In genomic region chr7:105640894-105641255, GRCm38 (mm10) we compare ENCODE assay signal across 8 mouse cellular contexts. TPM values are rescaled to one million over a fixed set of nuclear protein-coding genes. Genes with fewer than 3 reads are reported as not detected.
DNase-seq lines count a peak whose midpoint lies in the region; ATAC-seq and TF ChIP-seq lines count a peak whose summit lies in the region.

No protein-coding gene starts in this region.

- H3K9me3 ChIP-seq in lung, embryonic 15.5 days: no peaks in the 10 kb centered on the region
- H3K9me3 ChIP-seq in heart, postnatal 0 days (replicated peaks; ENCODE audit: control insufficient read depth, low read length): no peaks in the 10 kb centered on the region
- H3K9me3 ChIP-seq in limb, embryonic 15.5 days: no peaks in the 10 kb centered on the region
- H3K9me3 ChIP-seq in neural tube, embryonic 13.5 days: no peaks in the 10 kb centered on the region

- TF ChIP-seq EP300 in heart, postnatal 0 days (IDR thresholded peaks at IDR 0.05; ENCODE audit: low read depth): no peak

- peak overlapping the region; percentile 74 for H3K9ac ChIP-seq in lung, embryonic 15.5 days
- peak overlapping the region; percentile 85 for H3K9ac ChIP-seq in heart, postnatal 0 days (replicated peaks; ENCODE audit: low read depth, low read length)
- peak overlapping the region; percentile 68 for H3K9ac ChIP-seq in limb, embryonic 15.5 days
- peak overlapping the region; percentile 91 for H3K9ac ChIP-seq in neural tube, embryonic 13.5 days

- DNase-seq in lung, postnatal 25 days (ENCODE audit: low spot score): no peak
- DNase-seq in heart, postnatal 0 days (ENCODE audit: low spot score): no peak
- no peak for DNase-seq in B cell, adult 2 months
- DNase-seq in urinary bladder, postnatal 36 days (ENCODE audit: low spot score in 2 of 2): no peak

- H3K4me2 ChIP-seq in lung, embryonic 15.5 days: peak overlapping the region; percentile 90
- peak overlapping the region; percentile 92 for H3K4me2 ChIP-seq in heart, postnatal 0 days (ENCODE audit: low read depth, low read length)
- peak overlapping the region; percentile 81 for H3K4me2 ChIP-seq in limb, embryonic 15.5 days
- peak overlapping the region; percentile 88 for H3K4me2 ChIP-seq in neural tube, embryonic 13.5 days

- TF ChIP-seq CTCF in heart, postnatal 0 days (IDR thresholded peaks at IDR 0.05; ENCODE audit: low read depth): no peak

- H3K4me1 ChIP-seq in lung, embryonic 15.5 days: peaks cover 28% of the 10 kb centered on the region
- peaks cover 22% of the 10 kb centered on the region for H3K4me1 ChIP-seq in heart, postnatal 0 days (ENCODE audit: control insufficient read depth, insufficient read depth)
- H3K4me1 ChIP-seq in limb, embryonic 15.5 days: peaks cover 26% of the 10 kb centered on the region
- H3K4me1 ChIP-seq in neural tube, embryonic 13.5 days (replicated peaks): peaks cover 36% of the 10 kb centered on the region

- H3K27ac ChIP-seq in lung, embryonic 15.5 days: peak overlapping the region; percentile 90
- H3K27ac ChIP-seq in heart, postnatal 0 days (ENCODE audit: low read depth): peak overlapping the region; percentile 94
- H3K27ac ChIP-seq in limb, embryonic 15.5 days: peak overlapping the region; percentile 91
- peak overlapping the region; percentile 88 for H3K27ac ChIP-seq in neural tube, embryonic 13.5 days (replicated peaks)

- peak overlapping the region; percentile 64 for H3K4me3 ChIP-seq in lung, embryonic 15.5 days
- peak overlapping the region; percentile 84 for H3K4me3 ChIP-seq in heart, postnatal 0 days (ENCODE audit: low read depth, low read length)
- H3K4me3 ChIP-seq in limb, embryonic 15.5 days: peak overlapping the region; percentile 76
- H3K4me3 ChIP-seq in neural tube, embryonic 13.5 days: peak overlapping the region; percentile 71

- peak; percentile 31; the same call in 1 of the 2 replicates for ATAC-seq in lung, embryonic 15.5 days (ENCODE audit: borderline replicate concordance, extremely low read depth, low FRiP score, low TSS enrichment)
- peak; percentile 23; the same call in 1 of the 2 replicates for ATAC-seq in common myeloid progenitor, adult 5-6 weeks (replicated peaks; ENCODE audit: low read depth, poor library complexity, severe bottlenecking)
- peak; percentile 16; the same call in 1 of the 2 replicates for ATAC-seq in heart, postnatal 0 days (ENCODE audit: insufficient read depth, low read depth)
- no peak; the same call in 1 of the 2 replicates for ATAC-seq in limb, embryonic 15.5 days (ENCODE audit: insufficient number of reproducible peaks, low FRiP score, low TSS enrichment, low read depth)
- no peak; the same call in 1 of the 2 replicates for ATAC-seq in neural tube, embryonic 13.5 days (ENCODE audit: low read depth)

- H3K36me3 ChIP-seq in lung, embryonic 15.5 days: peaks cover 45% of the 10 kb centered on the region
- H3K36me3 ChIP-seq in heart, postnatal 0 days (replicated peaks; ENCODE audit: control insufficient read depth, insufficient read depth, low read length): peaks cover 36% of the 10 kb centered on the region
- peaks cover 48% of the 10 kb centered on the region for H3K36me3 ChIP-seq in limb, embryonic 15.5 days
- peaks cover 43% of the 10 kb centered on the region for H3K36me3 ChIP-seq in neural tube, embryonic 13.5 days

- H3K27me3 ChIP-seq in lung, embryonic 15.5 days: no peaks in the 10 kb centered on the region
- no peaks in the 10 kb centered on the region for H3K27me3 ChIP-seq in heart, postnatal 0 days (ENCODE audit: control insufficient read depth, insufficient read depth, low read length)
- H3K27me3 ChIP-seq in limb, embryonic 15.5 days: no peaks in the 10 kb centered on the region
- H3K27me3 ChIP-seq in neural tube, embryonic 13.5 days: no peaks in the 10 kb centered on the region

- WGBS in lung, embryonic 15.5 days: 0% methylated on average over 18 of the region's 18 CpGs
- WGBS in heart, postnatal 0 days: under 1% methylated on average over 18 of the region's 18 CpGs
- under 1% methylated on average over 18 of the region's 18 CpGs for WGBS in limb, embryonic 15.5 days
- WGBS in neural tube, embryonic 13.5 days: under 1% methylated on average over 18 of the region's 18 CpGs

RNA-seq across cellular contexts. Expression of gene Gm45799, which starts 0.5 kb away (rescaled TPM):
- polyA plus RNA-seq in lung, embryonic 15.5 days (2015; fragmentation: Nextera tagmentation; extraction: Ambion mirVana): 33.8 and 34.3 TPM in 2 replicates
- total RNA-seq in common myeloid progenitor, adult 5-6 weeks (2017): 0.15 and 9.0 TPM in 2 replicates
- 40.0 and 126 TPM in 2 replicates for total RNA-seq in heart, postnatal 0 days (2014; rRNA removed; ENCODE audit: low replicate concordance)
- polyA plus RNA-seq in heart, postnatal 0 days (2015; fragmentation: Nextera tagmentation; extraction: Ambion mirVana): 58.4 and 62.6 TPM in 2 replicates
- 30.4 and 34.7 TPM in 2 replicates for polyA plus RNA-seq in limb, embryonic 15.5 days (2015; fragmentation: Nextera tagmentation; extraction: Ambion mirVana)
- polyA plus RNA-seq in neural tube, embryonic 13.5 days (2015; fragmentation: Nextera tagmentation; extraction: Ambion mirVana): 6.1 and 7.1 TPM in 2 replicates

RNA-seq across cellular contexts. Expression of gene Arfip2, which starts 0.7 kb away (rescaled TPM):
- 77.3 and 79.1 TPM in 2 replicates for polyA plus RNA-seq in lung, embryonic 15.5 days (2015; fragmentation: Nextera tagmentation; extraction: Ambion mirVana)
- total RNA-seq in common myeloid progenitor, adult 5-6 weeks (2017): 28.3 and 30.8 TPM in 2 replicates
- total RNA-seq in heart, postnatal 0 days (2014; rRNA removed; ENCODE audit: low replicate concordance): 53.4 and 80.4 TPM in 2 replicates
- polyA plus RNA-seq in heart, postnatal 0 days (2015; fragmentation: Nextera tagmentation; extraction: Ambion mirVana): 31.7 and 32.9 TPM in 2 replicates
- 95.8 and 97.8 TPM in 2 replicates for polyA plus RNA-seq in limb, embryonic 15.5 days (2015; fragmentation: Nextera tagmentation; extraction: Ambion mirVana)
- polyA plus RNA-seq in neural tube, embryonic 13.5 days (2015; fragmentation: Nextera tagmentation; extraction: Ambion mirVana): 81.1 and 82.1 TPM in 2 replicates

RNA-seq across cellular contexts. Expression of gene Timm10b, which starts 1.0 kb away (rescaled TPM):
- 187 TPM in 2 replicates for polyA plus RNA-seq in lung, embryonic 15.5 days (2015; fragmentation: Nextera tagmentation; extraction: Ambion mirVana)
- total RNA-seq in common myeloid progenitor, adult 5-6 weeks (2017): 73.5 and 75.4 TPM in 2 replicates
- 54.2 and 128 TPM in 2 replicates for total RNA-seq in heart, postnatal 0 days (2014; rRNA removed; ENCODE audit: low replicate concordance)
- polyA plus RNA-seq in heart, postnatal 0 days (2015; fragmentation: Nextera tagmentation; extraction: Ambion mirVana): 211 and 213 TPM in 2 replicates
- 185 and 190 TPM in 2 replicates for polyA plus RNA-seq in limb, embryonic 15.5 days (2015; fragmentation: Nextera tagmentation; extraction: Ambion mirVana)
- polyA plus RNA-seq in neural tube, embryonic 13.5 days (2015; fragmentation: Nextera tagmentation; extraction: Ambion mirVana): 166 and 168 TPM in 2 replicates

RNA-seq across cellular contexts. Expression of gene Trim3, which starts 7.5 kb away (rescaled TPM):
- polyA plus RNA-seq in lung, embryonic 15.5 days (2015; fragmentation: Nextera tagmentation; extraction: Ambion mirVana): 54.9 and 59.9 TPM in 2 replicates
- total RNA-seq in common myeloid progenitor, adult 5-6 weeks (2017): 5.4 and 6.4 TPM in 2 replicates
- total RNA-seq in heart, postnatal 0 days (2014; rRNA removed; ENCODE audit: low replicate concordance): 32.3 and 56.5 TPM in 2 replicates
- 18.0 and 18.1 TPM in 2 replicates for polyA plus RNA-seq in heart, postnatal 0 days (2015; fragmentation: Nextera tagmentation; extraction: Ambion mirVana)
- 38.9 and 39.7 TPM in 2 replicates for polyA plus RNA-seq in limb, embryonic 15.5 days (2015; fragmentation: Nextera tagmentation; extraction: Ambion mirVana)
- polyA plus RNA-seq in neural tube, embryonic 13.5 days (2015; fragmentation: Nextera tagmentation; extraction: Ambion mirVana): 84.1 and 85.4 TPM in 2 replicates

RNA-seq across cellular contexts. Expression of gene Dnhd1, which starts 9.8 kb away (rescaled TPM):
- polyA plus RNA-seq in lung, embryonic 15.5 days (2015; fragmentation: Nextera tagmentation; extraction: Ambion mirVana): 1.1 TPM in 2 replicates
- total RNA-seq in common myeloid progenitor, adult 5-6 weeks (2017): 1.5 and 3.0 TPM in 2 replicates
- 0.04 and 1.9 TPM in 2 replicates for total RNA-seq in heart, postnatal 0 days (2014; rRNA removed; ENCODE audit: low replicate concordance)
- polyA plus RNA-seq in heart, postnatal 0 days (2015; fragmentation: Nextera tagmentation; extraction: Ambion mirVana): 0.03 and 0.36 TPM in 2 replicates
- polyA plus RNA-seq in limb, embryonic 15.5 days (2015; fragmentation: Nextera tagmentation; extraction: Ambion mirVana): 0.88 and 1.4 TPM in 2 replicates
- 1.0 and 1.2 TPM in 2 replicates for polyA plus RNA-seq in neural tube, embryonic 13.5 days (2015; fragmentation: Nextera tagmentation; extraction: Ambion mirVana)

Comparison
In these comparisons a context has a peak if more than half of its experiments do, and no peak if none do; other contexts are left out.
1. ATAC-seq: peak in lung, embryonic 15.5 days (single experiment), common myeloid progenitor, adult 5-6 weeks (single experiment) and heart, postnatal 0 days (single experiment); none in limb, embryonic 15.5 days (single experiment) and neural tube, embryonic 13.5 days (single experiment).
2. Peak in every context shown above with its lines, with median percentiles within 50 percentile points of each other: H3K27ac ChIP-seq, H3K4me2 ChIP-seq, H3K4me3 ChIP-seq and H3K9ac ChIP-seq.